Mouse (Mus musculus): ENCODE results near the gene Sectm1a.

GRCm38 (mm10) chr11:121042480-121042879 lies 38.5 kb downstream of the Sectm1a start:
- TF ChIP-seq CTCF (IDR thresholded peaks at IDR 0.05; ENCODE audit: control insufficient read depth, insufficient read depth, insufficient read length), result no peak
- peak; percentile 88 for TF ChIP-seq USF1 (IDR thresholded peaks at IDR 0.05; ENCODE audit: low read depth)
- TF ChIP-seq MAX (IDR thresholded peaks at IDR 0.05), result no peak
- TF ChIP-seq CEBPB (IDR thresholded peaks at IDR 0.05; ENCODE audit: low read depth), result no peak
- no peak for TF ChIP-seq MYOG (IDR thresholded peaks at IDR 0.05; ENCODE audit: control insufficient read depth, extremely low read depth, insufficient read length)
- no peak for TF ChIP-seq MYOD1 (IDR thresholded peaks at IDR 0.05; ENCODE audit: control insufficient read depth, insufficient read length, low read depth)
